Mouse (Mus musculus) hindbrain, postnatal 0 days (tissue): ENCODE measurements around the gene Plxdc1. TPM values are rescaled to one million over a fixed set of nuclear protein-coding genes. Genes with fewer than 3 reads are reported as not detected.

ENCODE experiments used
- ATAC-seq: fragments of 200-750 bp; cut with Nextera tagmentation; 2 replicates; pipeline ENCODE4 v1.8.0; 2017; ENCODE audit warnings: mild to moderate bottlenecking, moderate TSS enrichment, moderate library complexity
- DNase-seq: peaks from one replicate; pipeline ENCODE4 v3.0.0-alpha.2; 2015; ENCODE audit warnings: low spot score
- H3K27ac ChIP-seq: fragments of 300-500 bp; sonication (generic); 2 replicates; pipeline ENCODE4 v1.5.1; 2014; ENCODE audit warnings: mild to moderate bottlenecking
- H3K27me3 ChIP-seq: fragments of 300-500 bp; sonication (generic); 2 replicates; pipeline ENCODE4 v1.6.1; 2014; ENCODE audit warnings: low read length, mixed read lengths; ENCODE audit not compliant: insufficient read depth
- H3K36me3 ChIP-seq: fragments of 300-500 bp; sonication (generic); 2 replicates; pipeline ENCODE4 v1.6.1; 2014; ENCODE audit warnings: low read length, mixed read lengths; ENCODE audit not compliant: insufficient read depth
- H3K4me1 ChIP-seq: fragments of 300-500 bp; sonication (generic); 2 replicates; pipeline ENCODE4 v1.6.1; 2014; ENCODE audit warnings: antibody characterized with exemption, low read length, mixed read lengths; ENCODE audit not compliant: insufficient read depth
- H3K4me2 ChIP-seq: fragments of 300-500 bp; sonication (generic); 2 replicates; pipeline ENCODE4 v1.6.1; 2014; ENCODE audit warnings: low read depth, mild to moderate bottlenecking, low read length, moderate library complexity, mixed read lengths
- H3K4me3 ChIP-seq: fragments of 300-500 bp; sonication (generic); 2 replicates; pipeline ENCODE4 v1.5.1; 2014; ENCODE audit warnings: low read length
- H3K9ac ChIP-seq: fragments of 300-500 bp; sonication (generic); replicated peaks from 2 replicates; pipeline ENCODE4 v1.6.1; 2014; ENCODE audit warnings: mild to moderate bottlenecking, low read length, moderate library complexity, mixed read lengths
- H3K9me3 ChIP-seq: fragments of 300-500 bp; sonication (generic); 2 replicates; pipeline ENCODE4 v1.6.1; 2016; ENCODE audit warnings: low read length, mixed read lengths
- CTCF ChIP-seq: IDR thresholded peaks from 2 replicates; pipeline ENCODE4 v1.5.1; 2016; ENCODE audit warnings: antibody characterized with exemption, control low read depth, low read depth
- WGBS: fragments of 180-500 bp; shearing (Covaris S2); extraction: QIAGEN DNeasy Blood & Tissue Kit; methylation state at CpG from one replicate; pipeline ENCODE4 v1.1.7; 2014; 5-methylcytosine and 5-hydroxymethylcytosine counted together
- polyA plus RNA-seq: library from polyadenylated mRNA; unstranded; fragments of >200 nt; fragmentation: Nextera tagmentation; extraction: Ambion mirVana; gene quantifications from 2 replicates; pipeline ENCODE4 v1.2.1, GENCODE M21; 2015
- total RNA-seq: library from RNA; depleted of rRNA; stranded (reverse); fragments of >200 nt; gene quantifications from 2 replicates; pipeline ENCODE4 v1.2.3, GENCODE M21; 2014

The Plxdc1 gene
- total and polyA plus RNA-seq, 2 experiments from 2014 or later: 3.8 to 4.2 TPM

DNA sequence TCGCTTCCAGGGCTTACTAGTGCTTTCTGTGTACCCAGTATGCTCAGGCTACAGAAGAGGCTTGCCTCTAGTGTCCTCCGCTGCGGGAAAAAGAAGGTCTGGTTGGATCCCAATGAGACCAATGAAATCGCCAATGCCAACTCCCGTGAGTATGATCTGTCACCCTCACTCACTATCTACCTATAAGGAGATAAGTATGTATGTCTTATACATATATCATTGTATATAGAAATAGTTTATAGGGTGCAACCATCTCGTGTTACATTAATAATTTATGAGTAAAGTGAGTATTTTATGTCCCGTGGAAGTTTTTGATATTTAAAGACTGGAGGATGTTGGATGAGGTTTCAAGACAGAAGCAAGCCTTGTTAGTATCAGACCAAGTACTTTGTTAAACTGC lies 41.5 kb upstream of the Plxdc1 start:
- Histone ChIP-seq H3K9ac (peak overlapping the region; percentile 99), H3K27me3 (no peaks in the 10 kb centered on the region), H3K36me3 (peaks cover 25% of the 10 kb centered on the region; the same call in 1 of the 2 replicates), H3K9me3 (no peaks in the 10 kb centered on the region), H3K4me3 (peak overlapping the region; percentile 98), H3K27ac (0 out of 2 replicates have a peak overlapping the region, but pooled peaks have one; percentile 95), H3K4me2 (peak overlapping the region; percentile 81), H3K4me1 (peaks cover 18% of the 10 kb centered on the region)
- TF ChIP-seq CTCF: no peak
- DNase-seq (no peak), ATAC-seq (no peak)
- 23% methylated on average over 7 of the region's 7 CpGs for WGBS

DNA sequence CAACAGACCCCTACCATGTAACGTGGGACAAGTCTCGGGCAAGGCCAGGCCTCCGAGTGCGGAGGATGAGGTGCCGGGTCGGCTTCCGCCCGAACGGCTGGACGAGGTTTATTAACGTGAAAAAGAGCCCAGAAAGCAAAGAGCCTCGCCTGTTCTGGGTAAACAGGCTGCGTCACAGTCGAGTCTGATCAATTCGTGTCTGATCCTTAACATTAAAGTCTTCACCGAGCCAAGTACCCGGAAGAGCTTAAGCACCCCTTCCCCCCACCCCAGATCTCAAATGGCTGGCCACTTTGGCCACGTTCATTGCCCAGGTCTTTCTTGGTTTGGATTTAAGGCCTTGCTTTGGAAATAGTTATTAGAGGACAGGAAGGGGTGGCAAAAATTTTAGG lies 41.0 kb upstream of the Plxdc1 start:
- no peak for TF ChIP-seq CTCF
- Histone ChIP-seq H3K4me3 (peak overlapping the region; percentile 98), H3K4me1 (peaks cover 18% of the 10 kb centered on the region), H3K9ac (peak overlapping the region; percentile 99), H3K27me3 (no peaks in the 10 kb centered on the region), H3K9me3 (no peaks in the 10 kb centered on the region), H3K4me2 (peak overlapping the region; percentile 81), H3K27ac (peak overlapping the region; percentile 95), H3K36me3 (peaks cover 25% of the 10 kb centered on the region; the same call in 1 of the 2 replicates)
- WGBS: 0% methylated on average over 18 of the region's 18 CpGs
- DNase-seq (no peak), ATAC-seq (no peak)

DNA sequence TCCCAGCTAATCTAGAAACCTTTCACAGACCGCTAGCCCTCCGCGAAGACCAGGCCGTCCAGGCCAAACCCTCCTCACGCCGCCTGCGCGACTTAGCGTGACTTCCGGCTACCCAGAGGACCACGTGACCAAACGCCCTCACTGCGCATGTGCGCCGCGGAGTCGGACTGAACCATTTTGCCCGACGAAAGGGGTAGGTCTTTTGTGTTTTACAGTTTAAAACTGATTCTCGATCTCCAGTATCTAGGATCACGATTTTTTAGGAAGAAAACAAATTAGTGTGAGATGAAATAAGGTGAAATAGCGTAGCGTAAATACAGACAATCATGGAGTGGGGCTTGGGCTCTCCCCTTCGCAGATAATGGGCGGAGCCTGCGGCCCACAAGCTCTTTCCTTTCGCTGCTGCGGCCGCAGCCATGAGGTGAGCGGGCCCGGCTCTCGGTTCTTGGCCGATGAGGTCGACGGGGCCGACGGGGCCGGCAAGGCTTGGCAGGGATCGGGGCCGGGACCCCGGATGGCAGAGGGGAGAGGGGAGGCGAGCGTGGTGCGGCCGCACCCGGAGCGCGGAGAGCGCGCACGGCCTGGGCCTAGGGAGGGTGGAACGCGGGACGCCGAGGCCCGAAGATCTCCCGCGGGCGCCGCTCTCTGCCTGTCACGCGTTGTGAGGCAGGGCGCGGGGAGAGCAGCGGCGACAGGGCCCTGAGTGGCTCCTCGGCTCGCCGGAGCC lies 40.5 kb upstream of the Plxdc1 start, which contains the start of gene Rpl19:
Rpl19 (plus strand) TSS at position 141 of the 727 bp plus-strand sequence.
- Histone ChIP-seq H3K4me2 (peak within 1 kb of the TSS; percentile 81), H3K27me3 (no peaks in the 10 kb centered on the region), H3K4me1 (peaks cover 18% of the 10 kb centered on the region), H3K4me3 (peak within 1 kb of the TSS; percentile 98), H3K36me3 (peaks cover 25% of the 10 kb centered on the region; the same call in 1 of the 2 replicates), H3K27ac (peak within 1 kb of the TSS; percentile 95), H3K9me3 (no peaks in the 10 kb centered on the region), H3K9ac (peak within 1 kb of the TSS; percentile 99)
- no peak for TF ChIP-seq CTCF
- WGBS: 1% methylated on average over 67 of the region's 69 CpGs
- ATAC-seq (peak; percentile 73), DNase-seq (peak; percentile 95)

DNA sequence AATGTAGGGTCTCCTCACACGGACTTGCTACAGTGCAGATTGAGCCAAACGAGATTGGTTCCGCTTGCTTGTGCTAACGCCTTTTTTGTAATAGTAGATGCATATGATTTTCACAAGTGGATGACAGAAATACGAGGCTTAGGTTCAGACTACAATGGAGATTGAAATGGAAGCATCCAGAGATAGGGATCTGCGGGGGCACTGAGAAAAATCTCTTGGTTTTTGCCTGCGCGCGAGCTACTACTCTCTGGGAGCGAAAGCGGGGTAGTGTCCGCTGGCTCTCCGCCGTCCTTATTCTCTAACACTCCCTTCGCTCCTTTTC lies 40.0 kb upstream of the Plxdc1 start:
- H3K4me3 ChIP-seq: peak overlapping the region; percentile 98
- ATAC-seq: no peak
- H3K4me1 ChIP-seq: peaks cover 20% of the 10 kb centered on the region
- H3K9me3 ChIP-seq: no peaks in the 10 kb centered on the region
- H3K27me3 ChIP-seq: no peaks in the 10 kb centered on the region
- DNase-seq: no peak
- H3K4me2 ChIP-seq: peak overlapping the region; percentile 81
- H3K36me3 ChIP-seq: peaks cover 25% of the 10 kb centered on the region; the same call in 1 of the 2 replicates
- TF ChIP-seq CTCF: no peak
- WGBS: 4% methylated on average over 15 of the region's 15 CpGs
- H3K27ac ChIP-seq: peak overlapping the region; percentile 95
- peak overlapping the region; percentile 99 for H3K9ac ChIP-seq

DNA sequence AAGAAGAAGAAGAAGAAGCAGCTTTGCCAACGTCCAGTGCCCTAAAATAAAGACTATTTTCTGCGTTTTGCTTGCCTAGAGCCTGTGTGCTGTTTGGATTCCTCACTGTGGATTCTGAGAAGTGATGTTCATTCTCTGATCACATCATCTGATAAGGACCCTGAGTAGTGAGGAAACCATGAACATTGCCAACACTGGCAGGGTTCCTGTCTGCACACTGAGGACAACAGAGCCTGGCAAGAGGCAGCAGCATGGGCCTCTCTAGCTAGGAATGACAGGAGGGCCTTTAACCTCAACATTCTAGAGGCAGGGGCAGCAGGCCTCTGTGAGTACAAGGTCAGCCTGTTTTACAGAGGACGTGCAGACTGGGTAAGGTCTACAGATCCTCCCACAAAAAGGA lies 38.3 kb upstream of the Plxdc1 start:
- H3K36me3 ChIP-seq: peaks cover 12% of the 10 kb centered on the region; the same call in 1 of the 2 replicates
- TF ChIP-seq CTCF: no peak
- H3K27ac ChIP-seq: no peak overlapping the region
- ATAC-seq (no peak), DNase-seq (no peak)
- H3K9me3 ChIP-seq: no peaks in the 10 kb centered on the region
- WGBS: 91% methylated on average over 3 of the region's 3 CpGs
- no peak overlapping the region for H3K9ac ChIP-seq
- H3K27me3 ChIP-seq: no peaks in the 10 kb centered on the region
- no peak overlapping the region for H3K4me2 ChIP-seq
- H3K4me1 ChIP-seq: peaks cover 30% of the 10 kb centered on the region
- no peak overlapping the region for H3K4me3 ChIP-seq

DNA sequence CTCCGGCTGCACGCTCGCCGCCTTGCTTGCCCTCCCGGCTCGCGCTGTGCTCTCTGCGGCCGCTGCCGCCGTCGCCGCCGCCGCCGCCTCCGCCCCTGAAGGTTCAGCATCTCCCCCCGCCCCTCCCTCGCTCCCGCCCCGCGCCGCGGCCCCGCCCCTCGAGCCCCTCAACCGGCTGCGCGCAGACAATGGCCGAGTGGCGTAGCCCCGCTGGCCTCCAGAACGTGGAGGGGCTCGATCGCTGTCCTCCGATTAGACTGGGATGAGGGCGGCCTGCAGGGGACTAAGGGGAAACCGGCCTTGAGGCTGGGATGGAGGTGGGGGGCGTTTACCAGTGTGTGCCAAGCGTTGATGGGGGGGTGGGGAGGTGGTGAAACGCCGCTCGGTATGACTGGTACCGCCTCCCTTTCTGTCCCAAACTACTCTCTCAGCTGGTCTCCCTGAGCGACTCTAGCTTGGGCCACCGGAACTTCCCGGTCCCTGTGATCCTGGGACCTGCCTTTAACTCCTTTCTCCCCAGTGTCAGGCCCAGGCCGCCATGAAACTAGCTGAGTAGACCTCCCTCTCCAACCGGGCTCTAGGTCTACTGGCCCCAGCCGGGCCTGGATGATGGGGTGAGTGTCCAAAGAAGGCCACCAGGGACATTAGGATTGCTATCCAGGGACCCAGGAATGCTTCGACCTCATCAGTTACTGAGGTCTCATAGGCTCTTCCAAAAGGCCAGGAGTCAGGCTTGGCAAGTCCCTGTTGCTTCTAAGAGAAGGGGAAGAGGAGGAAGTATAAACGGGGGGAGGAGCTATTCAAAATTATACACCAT lies 36.5 kb upstream of the Plxdc1 start, which contains the start of gene Cacnb1:
Cacnb1 (minus strand) TSS at position 480 of the 817 bp plus-strand sequence.
- ATAC-seq (peak; percentile 57), DNase-seq (peak; percentile 86)
- Histone ChIP-seq H3K9ac (peak within 1 kb of the TSS; percentile 96), H3K36me3 (peaks cover 3% of the 10 kb centered on the region; the same call in 1 of the 2 replicates), H3K27me3 (no peaks in the 10 kb centered on the region), H3K4me3 (peak within 1 kb of the TSS; percentile 92), H3K9me3 (no peaks in the 10 kb centered on the region), H3K4me2 (peak within 1 kb of the TSS; percentile 67), H3K27ac (peak within 1 kb of the TSS; percentile 95), H3K4me1 (peaks cover 30% of the 10 kb centered on the region)
- WGBS: under 1% methylated on average over 30 of the region's 52 CpGs
- peak; percentile 34 for TF ChIP-seq CTCF
